Mouse (Mus musculus): ENCODE data around the gene Zfp652. TPM values are rescaled to one million over a fixed set of nuclear protein-coding genes. Genes with fewer than 3 reads are reported as not detected.
"Not testable (repeated sequence)": the region's sequence is repeated elsewhere in the genome, so short reads cannot be mapped to it uniquely, and the experiment has no call there.

Gene Zfp652
- polyA plus RNA-seq, 1 experiment from 2014 or later: 27.9 TPM

GRCm38 (mm10) chr11:95853684-95854083 lies 141.2 kb downstream of the Zfp652 start:
- no peaks in the 10 kb centered on the region for H3K36me3 ChIP-seq (ENCODE audit: poor library complexity, severe bottlenecking)
- ATAC-seq: no peak
- no peak overlapping the region for H3K4me2 ChIP-seq
- H3K27ac ChIP-seq: no peak overlapping the region
- peaks cover 7% of the 10 kb centered on the region for H3K4me1 ChIP-seq
- no peak overlapping the region for H3K9ac ChIP-seq
- H3K27me3 ChIP-seq: peaks cover 20% of the 10 kb centered on the region
- no peak overlapping the region for H3K4me3 ChIP-seq
- 67% methylated on average over 5 of the region's 5 CpGs for WGBS
- no peaks in the 10 kb centered on the region for H3K9me3 ChIP-seq (replicated peaks)

DNA sequence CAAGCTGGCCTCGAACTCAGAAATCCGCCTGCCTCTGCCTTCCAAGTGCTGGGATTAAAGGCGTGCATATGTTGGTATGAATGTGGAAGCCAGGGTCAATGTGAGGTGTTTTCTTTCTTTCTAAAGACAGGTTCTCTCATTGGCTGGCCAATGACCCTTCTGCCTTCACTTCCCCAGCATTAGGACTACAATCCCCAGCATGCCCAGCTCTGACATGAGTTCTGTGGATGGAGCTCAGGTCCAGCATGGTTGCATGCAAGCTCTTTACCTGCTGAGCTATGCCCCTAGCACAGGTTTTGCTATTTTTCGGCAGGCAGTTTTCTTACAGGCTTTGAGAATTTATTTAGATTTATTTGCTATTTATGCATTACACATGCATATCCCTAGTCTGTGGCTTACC lies 144.8 kb downstream of the Zfp652 start:
- H3K4me1 ChIP-seq: peaks cover 15% of the 10 kb centered on the region
- peak overlapping the region; percentile 70 for H3K4me2 ChIP-seq
- 83% methylated on average over 4 of the region's 4 CpGs for WGBS
- H3K27ac ChIP-seq: no peak overlapping the region
- no peaks in the 10 kb centered on the region for H3K36me3 ChIP-seq (ENCODE audit: poor library complexity, severe bottlenecking)
- no peak for ATAC-seq
- no peak overlapping the region for H3K9ac ChIP-seq
- 0 out of 2 replicates have a peak overlapping the region, but pooled peaks have one; percentile 78 for H3K4me3 ChIP-seq
- H3K27me3 ChIP-seq: peaks cover 2% of the 10 kb centered on the region; the same call in 1 of the 2 replicates
- no peaks in the 10 kb centered on the region for H3K9me3 ChIP-seq (replicated peaks)

GRCm38 (mm10) chr11:95857716-95858527 lies 145.4 kb downstream of the Zfp652 start:
- Histone ChIP-seq H3K9me3 (replicated peaks) (no peaks in the 10 kb centered on the region), H3K9ac (peak overlapping the region; percentile 67), H3K36me3 (ENCODE audit: poor library complexity, severe bottlenecking) (no peaks in the 10 kb centered on the region), H3K4me3 (peak overlapping the region; percentile 78), H3K4me2 (peak overlapping the region; percentile 70), H3K4me1 (peaks cover 15% of the 10 kb centered on the region), H3K27ac (peak overlapping the region; percentile 79), H3K27me3 (no peaks in the 10 kb centered on the region)
- ATAC-seq: peak; percentile 21
- 13% methylated on average over 21 of the region's 21 CpGs for WGBS

GRCm38 (mm10) chr11:95858528-95859467 lies 146.3 kb downstream of the Zfp652 start:
- no peaks in the 10 kb centered on the region for H3K36me3 ChIP-seq (ENCODE audit: poor library complexity, severe bottlenecking)
- ATAC-seq: peak; percentile 99
- peak overlapping the region; percentile 70 for H3K4me2 ChIP-seq
- peak overlapping the region; percentile 78 for H3K4me3 ChIP-seq
- H3K9ac ChIP-seq: peak overlapping the region; percentile 70
- WGBS: under 1% methylated on average over 58 of the region's 58 CpGs
- H3K4me1 ChIP-seq: peaks cover 15% of the 10 kb centered on the region
- H3K9me3 ChIP-seq (replicated peaks): no peaks in the 10 kb centered on the region
- H3K27me3 ChIP-seq: no peaks in the 10 kb centered on the region
- peak overlapping the region; percentile 86 for H3K27ac ChIP-seq

- Histone ChIP-seq H3K9me3 (replicated peaks) (no peaks in the 10 kb centered on the region), H3K4me3 (peak overlapping the region; percentile 78), H3K27ac (peak overlapping the region; percentile 86), H3K4me2 (peak overlapping the region; percentile 70), H3K27me3 (no peaks in the 10 kb centered on the region), H3K9ac (peak overlapping the region; percentile 70), H3K4me1 (peaks cover 15% of the 10 kb centered on the region), H3K36me3 (ENCODE audit: poor library complexity, severe bottlenecking) (no peaks in the 10 kb centered on the region)
- peak; percentile 67 for ATAC-seq
- WGBS: under 1% methylated on average over 35 of the region's 35 CpGs
Measured at GRCm38 (mm10) chr11:95859468-95859855, 147.0 kb downstream of the Zfp652 start.

GRCm38 (mm10) chr11:95860071-95860490 lies 147.6 kb downstream of the Zfp652 start:
- peak overlapping the region; percentile 44; the same call in 1 of the 2 replicates for H3K27ac ChIP-seq
- no peaks in the 10 kb centered on the region for H3K9me3 ChIP-seq (replicated peaks)
- H3K27me3 ChIP-seq: no peaks in the 10 kb centered on the region
- ATAC-seq: no peak
- peak overlapping the region; percentile 78 for H3K4me3 ChIP-seq
- WGBS: 44% methylated on average over 3 of the region's 3 CpGs
- H3K9ac ChIP-seq: peak overlapping the region; percentile 70
- H3K4me1 ChIP-seq: peaks cover 15% of the 10 kb centered on the region
- H3K4me2 ChIP-seq: peak overlapping the region; percentile 70
- H3K36me3 ChIP-seq (ENCODE audit: poor library complexity, severe bottlenecking): no peaks in the 10 kb centered on the region

DNA sequence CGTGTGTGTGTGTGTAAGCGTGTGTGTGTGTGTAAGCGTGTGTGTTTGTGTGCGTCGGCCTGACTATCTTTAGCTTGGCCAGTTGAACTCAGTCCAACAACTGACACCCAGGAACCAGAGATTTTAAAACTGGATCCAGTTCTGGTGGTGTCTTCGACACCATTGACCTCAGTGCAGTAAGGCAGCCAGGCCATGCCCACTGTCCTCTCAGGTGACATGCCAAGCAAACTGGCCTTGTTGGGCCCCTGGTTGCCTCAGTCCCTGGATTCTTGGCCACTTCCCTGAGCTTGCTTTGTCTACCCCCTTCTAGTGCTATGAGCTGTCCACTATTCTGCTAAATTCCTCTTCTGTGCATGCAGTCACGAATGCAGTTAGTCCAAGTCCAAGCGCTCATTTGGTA lies 148.9 kb downstream of the Zfp652 start:
- Histone ChIP-seq H3K27me3 (no peaks in the 10 kb centered on the region), H3K4me3 (no peak overlapping the region), H3K36me3 (ENCODE audit: poor library complexity, severe bottlenecking) (no peaks in the 10 kb centered on the region), H3K27ac (no peak overlapping the region), H3K9me3 (replicated peaks) (no peaks in the 10 kb centered on the region), H3K4me2 (no peak overlapping the region), H3K9ac (no peak overlapping the region), H3K4me1 (peaks cover 15% of the 10 kb centered on the region)
- ATAC-seq: no peak
- WGBS: 92% methylated on average over 8 of the region's 8 CpGs

DNA sequence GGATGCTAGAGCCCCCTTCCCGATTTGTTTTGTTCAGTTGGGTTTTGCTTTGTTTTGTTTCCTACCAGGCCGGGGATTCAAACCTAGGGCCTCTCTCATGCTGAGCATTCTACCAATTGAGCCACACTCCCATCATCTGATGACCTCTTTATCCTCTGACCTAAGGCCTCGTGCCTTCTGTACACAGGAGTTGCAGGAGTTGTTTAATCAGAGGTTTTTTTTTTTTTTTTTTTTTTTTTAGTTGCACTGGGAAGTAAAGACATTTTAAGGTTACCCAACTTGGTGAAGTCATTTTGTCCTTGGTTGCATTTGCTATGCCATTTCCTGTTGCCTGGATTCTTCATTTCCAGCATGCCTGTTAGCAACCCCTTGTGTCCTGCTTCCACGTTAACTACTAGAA lies 157.0 kb downstream of the Zfp652 start:
- 81% methylated on average over 4 of the region's 4 CpGs for WGBS

DNA sequence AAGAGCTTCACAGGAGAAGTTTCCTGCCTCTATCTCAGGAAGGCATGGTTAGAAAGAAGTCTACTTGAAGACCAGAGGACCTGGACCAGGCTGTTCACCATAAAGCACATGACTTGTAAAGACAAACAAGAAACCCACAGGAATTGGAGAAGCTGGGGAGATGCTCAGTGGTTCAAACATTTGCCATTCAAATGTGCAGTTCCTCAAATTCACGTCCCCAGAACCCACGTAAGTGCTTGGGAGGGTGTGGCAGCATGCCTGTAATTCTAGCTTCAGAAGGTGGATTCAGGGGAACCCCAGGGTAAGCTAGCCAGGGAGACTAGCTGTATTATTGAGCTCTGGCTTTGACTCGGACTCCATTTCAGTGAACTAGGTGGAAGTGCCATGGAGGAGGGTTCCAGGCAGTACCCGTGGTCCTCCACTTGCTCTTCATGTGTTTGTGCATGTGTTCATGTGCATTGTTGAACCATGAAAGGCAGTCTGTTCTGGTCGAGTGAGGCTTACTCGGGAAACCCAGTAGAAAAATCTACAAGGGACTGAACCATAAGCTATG lies 157.5 kb downstream of the Zfp652 start:
- Histone ChIP-seq H3K4me3 (no peak overlapping the region), H3K27ac (no peak overlapping the region), H3K4me2 (no peak overlapping the region), H3K9ac (no peak overlapping the region), H3K27me3 (no peaks in the 10 kb centered on the region), H3K36me3 (ENCODE audit: poor library complexity, severe bottlenecking) (no peaks in the 10 kb centered on the region), H3K4me1 (no peaks in the 10 kb centered on the region), H3K9me3 (replicated peaks) (no peaks in the 10 kb centered on the region)
- WGBS: 77% methylated on average over 6 of the region's 6 CpGs
- ATAC-seq: no peak

More for the DNA sequence above, 157.0 kb downstream of the Zfp652 start:
- no peak overlapping the region for H3K4me3 ChIP-seq
- no peak overlapping the region for H3K27ac ChIP-seq
- H3K4me2 ChIP-seq: no peak overlapping the region
- H3K9ac ChIP-seq: no peak overlapping the region
- ATAC-seq: no peak
- H3K36me3 ChIP-seq (ENCODE audit: poor library complexity, severe bottlenecking): no peaks in the 10 kb centered on the region
- no peaks in the 10 kb centered on the region for H3K9me3 ChIP-seq (replicated peaks)
- H3K4me1 ChIP-seq: no peaks in the 10 kb centered on the region
- H3K27me3 ChIP-seq: no peaks in the 10 kb centered on the region

DNA sequence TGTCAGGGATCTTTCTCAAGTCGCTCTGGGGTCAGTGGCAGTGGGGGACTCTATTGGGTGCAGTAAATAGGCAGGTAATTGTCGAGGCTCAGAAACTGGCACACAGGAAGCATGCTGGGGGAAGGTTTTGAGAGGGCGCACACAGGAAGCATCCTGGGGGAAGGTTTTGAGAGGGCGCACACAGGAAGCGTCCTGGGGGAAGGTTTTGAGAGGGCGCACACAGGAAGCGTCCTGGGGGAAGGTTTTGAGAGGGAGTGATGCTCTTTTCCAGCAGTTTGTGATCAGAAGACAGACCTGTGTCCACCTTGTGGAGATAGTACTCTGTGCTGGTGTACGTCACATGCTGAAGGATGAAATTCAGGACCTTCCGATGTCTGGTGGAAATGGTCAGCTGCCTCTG lies 163.3 kb downstream of the Zfp652 start:
- Histone ChIP-seq H3K4me3 (no peak overlapping the region), H3K27ac (no peak overlapping the region), H3K36me3 (ENCODE audit: poor library complexity, severe bottlenecking) (no peaks in the 10 kb centered on the region), H3K9ac (no peak overlapping the region), H3K27me3 (no peaks in the 10 kb centered on the region), H3K4me2 (0 out of 2 replicates have a peak overlapping the region, but pooled peaks have one; percentile 11), H3K9me3 (replicated peaks) (no peaks in the 10 kb centered on the region), H3K4me1 (no peaks in the 10 kb centered on the region)
- ATAC-seq: no peak
- WGBS: 23% methylated on average over 9 of the region's 9 CpGs

DNA sequence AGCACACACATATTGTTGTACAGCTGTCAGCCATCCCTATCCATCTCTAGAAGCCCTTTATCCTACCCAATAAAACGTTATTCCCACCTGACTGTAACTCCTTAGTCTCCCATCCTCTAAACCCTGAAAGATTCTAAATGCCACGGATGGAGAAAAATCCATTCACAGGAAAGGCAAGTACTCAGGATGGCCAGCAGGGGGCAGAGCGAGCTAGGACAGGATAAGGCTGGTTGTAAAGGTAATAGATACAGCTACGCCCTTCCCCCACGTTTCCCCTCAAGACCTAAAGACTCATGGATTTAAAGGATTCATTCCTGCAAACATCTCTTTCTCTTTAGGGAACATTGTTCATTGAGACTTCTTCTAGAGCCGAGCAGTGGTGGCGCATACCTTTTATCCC lies 163.8 kb downstream of the Zfp652 start:
- Histone ChIP-seq H3K4me2 (0 out of 2 replicates have a peak overlapping the region, but pooled peaks have one; percentile 11), H3K4me3 (no peak overlapping the region), H3K27me3 (no peaks in the 10 kb centered on the region), H3K9me3 (replicated peaks) (no peaks in the 10 kb centered on the region), H3K9ac (no peak overlapping the region), H3K27ac (no peak overlapping the region), H3K4me1 (no peaks in the 10 kb centered on the region), H3K36me3 (ENCODE audit: poor library complexity, severe bottlenecking) (no peaks in the 10 kb centered on the region)
- WGBS: 18% methylated on average over 7 of the region's 7 CpGs
- no peak for ATAC-seq

DNA sequence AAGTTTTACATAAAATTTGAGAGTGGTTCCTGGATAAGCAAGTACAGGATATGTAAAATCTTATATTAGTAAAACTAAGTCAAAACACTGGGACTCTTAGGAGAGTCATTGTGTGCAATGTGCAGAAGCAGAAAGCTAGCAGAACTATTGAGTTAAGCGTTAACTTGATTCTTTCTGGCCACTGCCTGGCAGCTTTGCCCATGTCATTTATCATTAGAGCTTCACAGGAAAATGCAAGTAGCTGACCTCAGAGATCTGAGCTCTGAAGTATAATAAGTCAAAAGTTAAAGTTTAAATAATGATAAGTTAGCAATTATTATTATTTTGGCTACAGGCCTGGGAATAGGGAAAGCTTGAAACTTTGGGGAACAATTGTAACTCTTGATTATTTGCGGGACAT lies 167.4 kb downstream of the Zfp652 start:
- not testable (repeated sequence) for ATAC-seq; H3K9me3 ChIP-seq (replicated peaks); H3K9ac ChIP-seq; H3K4me2 ChIP-seq; H3K4me3 ChIP-seq; H3K36me3 ChIP-seq (ENCODE audit: poor library complexity, severe bottlenecking); H3K27ac ChIP-seq; H3K27me3 ChIP-seq; H3K4me1 ChIP-seq
- 83% methylated on average over 2 of the region's 2 CpGs for WGBS
